Mouse (Mus musculus): Measurements from ENCODE around the gene 1600002K03Rik.
"Not testable (repeated sequence)": the region's sequence is repeated elsewhere in the genome, so short reads cannot be mapped to it uniquely, and the experiment has no call there.

The 1600002K03Rik gene

GRCm38 (mm10) chr10:80154384-80154783 is 18.4 kb upstream of the 1600002K03Rik start:
- no peak for DNase-seq (ENCODE audit: low spot score in 2 of 2)

GRCm38 (mm10) chr10:80155277-80155676 is 17.5 kb upstream of the 1600002K03Rik start:
- DNase-seq (ENCODE audit: low spot score in 2 of 2): no peak

- no peak for DNase-seq (ENCODE audit: low spot score in 2 of 2)
Measured at GRCm38 (mm10) chr10:80156002-80156751, 16.6 kb upstream of the 1600002K03Rik start.

GRCm38 (mm10) chr10:80156752-80157053 is 16.0 kb upstream of the 1600002K03Rik start:
- DNase-seq (ENCODE audit: low spot score in 2 of 2): no peak

GRCm38 (mm10) chr10:80157141-80157929 is 15.4 kb upstream of the 1600002K03Rik start:
- DNase-seq (ENCODE audit: low spot score in 2 of 2): no peak

GRCm38 (mm10) chr10:80158307-80158986 is 14.3 kb upstream of the 1600002K03Rik start:
- peak; percentile 68 to 81 for DNase-seq (ENCODE audit: low spot score in 2 of 2)

- DNase-seq (ENCODE audit: low spot score in 2 of 2): peak; percentile 56 to 82
Measured at GRCm38 (mm10) chr10:80159021-80159560, 13.7 kb upstream of the 1600002K03Rik start.

GRCm38 (mm10) chr10:80159561-80160454 is 12.9 kb upstream of the 1600002K03Rik start:
- peak; percentile 97 to 98 for DNase-seq (ENCODE audit: low spot score in 2 of 2)

- DNase-seq (ENCODE audit: low spot score in 2 of 2): peak; percentile 76 to 86
Measured at GRCm38 (mm10) chr10:80160455-80161371, 12.0 kb upstream of the 1600002K03Rik start.

GRCm38 (mm10) chr10:80161522-80162242 is 11.1 kb upstream of the 1600002K03Rik start:
- peak; percentile 25 to 70 for DNase-seq (ENCODE audit: low spot score in 2 of 2)

- no peak for DNase-seq (ENCODE audit: low spot score in 2 of 2)
Measured at GRCm38 (mm10) chr10:80162243-80162608, 10.5 kb upstream of the 1600002K03Rik start.

- peak in 1 of 2 experiments; percentile 70 for DNase-seq (ENCODE audit: low spot score in 2 of 2)
Measured at GRCm38 (mm10) chr10:80162716-80163299, 9.9 kb upstream of the 1600002K03Rik start.

GRCm38 (mm10) chr10:80163721-80164120 is 9.0 kb upstream of the 1600002K03Rik start:
- DNase-seq (ENCODE audit: low spot score in 2 of 2): peak in 1 of 2 experiments; percentile 67

- DNase-seq (ENCODE audit: low spot score in 2 of 2): peak in 1 of 2 experiments; percentile 71
Measured at GRCm38 (mm10) chr10:80164161-80164997, 8.4 kb upstream of the 1600002K03Rik start.

GRCm38 (mm10) chr10:80164998-80165344 is 7.8 kb upstream of the 1600002K03Rik start:
- DNase-seq (ENCODE audit: low spot score in 2 of 2): peak; percentile 98

GRCm38 (mm10) chr10:80165392-80166128 is 7.2 kb upstream of the 1600002K03Rik start, which contains the start of gene Cirbp:
Gene Cirbp, plus strand, starts transcription at chr10:80165985.
- DNase-seq (ENCODE audit: low spot score in 2 of 2): peak in 1 of 2 experiments; percentile 69

- DNase-seq (ENCODE audit: low spot score in 2 of 2): not testable (repeated sequence)
Measured at GRCm38 (mm10) chr10:80166136-80166535, 6.6 kb upstream of the 1600002K03Rik start.

Data from spleen, postnatal 4 days (tissue).